Mouse (Mus musculus) kidney, embryonic 16.5 days (tissue): ENCODE data around the gene Trpc4ap. TPM values are rescaled to one million over a fixed set of nuclear protein-coding genes. Genes with fewer than 3 reads are reported as not detected.
A peak's percentile ranks its signal among the peaks of the same experiment; 100 is the strongest.
"Not testable (repeated sequence)": the region's sequence is repeated elsewhere in the genome, so short reads cannot be mapped to it uniquely, and the experiment has no call there.

Experiments used
- ATAC-seq: fragments of 200-750 bp; cut with Nextera tagmentation; 2 replicates; pipeline ENCODE4 v1.8.0; 2017; ENCODE audit warnings: moderate TSS enrichment; ENCODE audit not compliant: low FRiP score, low TSS enrichment
- H3K27ac ChIP-seq: fragments of 300-500 bp; sonication (generic); 2 replicates; pipeline ENCODE4 v1.5.1; 2014; ENCODE audit warnings: low read length
- H3K27me3 ChIP-seq: fragments of 300-500 bp; sonication (generic); 2 replicates; pipeline ENCODE4 v1.6.1; 2014; ENCODE audit warnings: low read length, control low read depth, mixed read lengths; ENCODE audit not compliant: insufficient read depth
- H3K36me3 ChIP-seq: fragments of 300-500 bp; sonication (generic); 2 replicates; pipeline ENCODE4 v1.6.1; 2014; ENCODE audit warnings: low read length, control low read depth, mixed read lengths; ENCODE audit not compliant: insufficient read depth
- H3K4me1 ChIP-seq: fragments of 300-500 bp; sonication (generic); 2 replicates; pipeline ENCODE4 v1.6.1; 2014; ENCODE audit warnings: low read length, control low read depth, mixed read lengths; ENCODE audit not compliant: insufficient read depth
- H3K4me2 ChIP-seq: fragments of 300-500 bp; sonication (generic); replicated peaks from 2 replicates; pipeline ENCODE4 v1.6.1; 2014; ENCODE audit warnings: low read depth, low read length
- H3K4me3 ChIP-seq: fragments of 300-500 bp; sonication (generic); 2 replicates; pipeline ENCODE4 v1.5.1; 2014; ENCODE audit warnings: mild to moderate bottlenecking, low read length
- H3K9ac ChIP-seq: fragments of 300-500 bp; sonication (generic); replicated peaks from 2 replicates; pipeline ENCODE4 v1.6.1; 2014; ENCODE audit warnings: low read length
- H3K9me3 ChIP-seq: fragments of 300-500 bp; sonication (generic); 2 replicates; pipeline ENCODE4 v1.6.1; 2016; ENCODE audit warnings: low read length, control low read depth
- WGBS: fragments of 180-500 bp; shearing (Covaris S2); extraction: QIAGEN DNeasy Blood & Tissue Kit; methylation state at CpG from one replicate; pipeline ENCODE4 v1.1.7; 2014; 5-methylcytosine and 5-hydroxymethylcytosine counted together
- polyA plus RNA-seq: library from polyadenylated mRNA; unstranded; fragments of >200 nt; fragmentation: Nextera tagmentation; extraction: Ambion mirVana; gene quantifications from 2 replicates; pipeline ENCODE4 v1.2.1, GENCODE M21; 2015

The Trpc4ap gene
- polyA plus RNA-seq = 135 and 143 TPM in 2 replicates

DNA sequence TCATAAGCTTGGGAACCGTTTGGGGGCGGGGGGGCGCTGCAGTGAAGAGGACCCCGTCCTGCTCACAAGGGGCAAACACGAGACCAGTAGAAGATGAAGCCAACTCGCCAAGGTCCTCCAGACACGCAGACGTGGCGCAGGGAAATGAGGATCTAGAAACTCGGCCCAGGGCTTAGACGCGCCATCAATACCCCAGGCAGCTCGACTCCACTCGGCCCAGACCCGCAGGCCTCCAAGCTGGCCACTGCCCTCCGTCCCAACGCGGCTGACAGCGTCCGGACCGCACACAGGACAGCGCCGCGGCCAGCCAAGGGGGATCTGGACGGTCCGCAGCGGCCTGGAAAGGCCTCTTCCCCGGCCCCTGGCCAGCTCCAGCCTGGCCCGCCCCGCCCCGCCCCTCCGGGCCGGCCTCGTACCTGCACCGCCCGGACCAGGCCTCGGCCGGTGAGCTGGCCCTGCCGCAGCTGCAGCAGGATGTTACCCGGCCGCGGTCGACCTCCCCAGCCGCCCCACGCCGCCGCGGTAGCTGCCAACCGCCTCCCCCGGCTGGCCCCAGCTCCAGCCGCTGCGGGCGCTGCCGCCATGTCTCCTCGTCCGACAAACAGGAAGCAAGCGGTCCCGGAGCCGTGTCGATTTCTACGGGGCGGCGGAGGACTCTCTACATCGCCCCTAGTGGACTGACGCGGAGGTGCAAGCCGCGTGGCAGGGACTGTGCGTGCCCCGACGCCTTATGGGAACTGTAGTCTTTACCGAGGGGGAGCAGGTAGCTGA is at the start of gene Trpc4ap:
Gene Trpc4ap (minus strand): TSS at position 662 of the 771 bp plus-strand sequence.
- H3K9me3 ChIP-seq = no peaks in the 10 kb centered on the region
- H3K27me3 ChIP-seq = no peaks in the 10 kb centered on the region
- peak within 1 kb of the TSS; percentile 94 for H3K4me2 ChIP-seq
- peaks cover 20% of the 10 kb centered on the region for H3K4me1 ChIP-seq
- peak; percentile 97 for ATAC-seq
- H3K36me3 ChIP-seq = no peaks in the 10 kb centered on the region
- peak within 1 kb of the TSS; percentile 93 for H3K27ac ChIP-seq
- peak within 1 kb of the TSS; percentile 98 for H3K4me3 ChIP-seq
- WGBS = under 1% methylated on average over 63 of the region's 72 CpGs
- peak within 1 kb of the TSS; percentile 95 for H3K9ac ChIP-seq

DNA sequence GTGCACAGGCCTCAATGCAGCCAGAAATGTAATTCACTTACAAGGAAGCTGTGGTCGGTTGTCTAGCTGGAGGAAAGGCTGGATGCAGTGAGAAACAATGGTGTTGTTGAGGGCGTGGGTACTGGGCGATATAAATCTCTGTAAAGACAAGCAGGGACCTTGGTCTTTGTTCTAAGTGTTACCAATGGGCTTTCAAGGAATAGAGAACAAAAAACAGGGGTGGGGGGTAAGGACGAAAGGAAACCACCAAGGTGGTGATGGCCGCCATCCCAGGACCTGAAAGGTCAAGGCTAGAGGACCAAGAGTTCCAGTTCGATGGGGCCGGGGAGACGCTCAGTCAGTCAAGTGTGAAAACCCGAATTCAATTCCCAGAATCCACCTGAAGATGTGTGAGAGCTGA is 45.6 kb upstream of the Trpc4ap start:
- peaks cover 4% of the 10 kb centered on the region; the same call in 1 of the 2 replicates for H3K4me1 ChIP-seq
- H3K4me3 ChIP-seq = no peak overlapping the region
- ATAC-seq = no peak
- H3K9me3 ChIP-seq = no peaks in the 10 kb centered on the region
- H3K9ac ChIP-seq = no peak overlapping the region
- H3K36me3 ChIP-seq = no peaks in the 10 kb centered on the region
- no peaks in the 10 kb centered on the region for H3K27me3 ChIP-seq
- H3K27ac ChIP-seq = no peak overlapping the region
- WGBS = 49% methylated on average over 9 of the region's 9 CpGs
- no peak overlapping the region for H3K4me2 ChIP-seq

GRCm38 (mm10) chr2:155736936-155737335 is 44.8 kb upstream of the Trpc4ap start:
- ATAC-seq = no peak
- no peak overlapping the region for H3K4me3 ChIP-seq
- no peaks in the 10 kb centered on the region for H3K27me3 ChIP-seq
- WGBS = 73% methylated on average over 6 of the region's 6 CpGs
- H3K27ac ChIP-seq = peak overlapping the region; percentile 26; the same call in 1 of the 2 replicates
- no peak overlapping the region for H3K9ac ChIP-seq
- no peaks in the 10 kb centered on the region for H3K36me3 ChIP-seq
- peaks cover 4% of the 10 kb centered on the region; the same call in 1 of the 2 replicates for H3K4me1 ChIP-seq
- no peaks in the 10 kb centered on the region for H3K9me3 ChIP-seq
- no peak overlapping the region for H3K4me2 ChIP-seq

DNA sequence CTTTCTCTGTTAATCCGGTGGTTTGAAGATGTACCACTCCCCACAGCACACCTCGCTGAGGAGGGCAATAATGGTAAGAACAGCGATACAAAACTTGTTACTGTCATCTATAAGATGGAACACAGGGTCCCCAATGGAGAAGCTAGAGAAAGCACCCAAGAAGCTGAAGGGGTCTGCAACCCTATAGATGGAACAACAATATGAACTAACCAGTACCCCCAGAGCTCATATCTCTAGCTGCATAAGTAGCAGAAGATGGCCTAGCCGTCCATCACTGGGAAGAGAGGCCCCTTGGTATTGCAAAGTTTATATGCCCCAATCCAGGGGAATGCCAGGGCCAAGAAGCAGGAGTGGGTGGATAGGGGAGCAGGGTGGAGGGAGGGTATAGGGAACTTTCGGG is 43.6 kb upstream of the Trpc4ap start, which contains the start of gene Gm17581:
Gene Gm17581 (minus strand): TSS at position 101 of the 400 bp plus-strand sequence.
- WGBS = 91% methylated on average over 5 of the region's 5 CpGs
- not testable (repeated sequence) for H3K4me1 ChIP-seq, H3K36me3 ChIP-seq, H3K4me2 ChIP-seq, H3K9me3 ChIP-seq, H3K27ac ChIP-seq, ATAC-seq, H3K4me3 ChIP-seq, H3K9ac ChIP-seq, H3K27me3 ChIP-seq

DNA sequence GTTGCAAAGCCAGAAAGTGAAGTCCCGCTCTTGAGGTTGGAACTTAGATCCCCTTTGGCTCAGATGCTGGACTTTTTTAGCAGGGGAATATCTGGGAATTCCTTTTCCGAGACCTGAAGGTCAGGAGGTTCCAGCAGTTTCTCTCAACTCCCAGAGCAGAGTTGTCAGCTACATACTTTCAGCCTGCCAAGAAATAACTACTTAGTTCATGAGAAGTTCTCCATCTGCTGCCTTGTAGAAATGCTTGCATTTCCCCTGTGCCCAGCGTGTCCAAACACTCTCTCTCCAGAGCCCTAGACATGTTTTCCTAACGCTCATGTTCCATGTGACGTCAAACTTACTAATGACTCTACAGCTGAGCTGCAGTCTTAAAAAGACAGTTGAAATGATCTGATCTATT is 42.9 kb upstream of the Trpc4ap start:
- H3K9ac ChIP-seq = no peak overlapping the region
- no peak for ATAC-seq
- no peaks in the 10 kb centered on the region for H3K9me3 ChIP-seq

DNA sequence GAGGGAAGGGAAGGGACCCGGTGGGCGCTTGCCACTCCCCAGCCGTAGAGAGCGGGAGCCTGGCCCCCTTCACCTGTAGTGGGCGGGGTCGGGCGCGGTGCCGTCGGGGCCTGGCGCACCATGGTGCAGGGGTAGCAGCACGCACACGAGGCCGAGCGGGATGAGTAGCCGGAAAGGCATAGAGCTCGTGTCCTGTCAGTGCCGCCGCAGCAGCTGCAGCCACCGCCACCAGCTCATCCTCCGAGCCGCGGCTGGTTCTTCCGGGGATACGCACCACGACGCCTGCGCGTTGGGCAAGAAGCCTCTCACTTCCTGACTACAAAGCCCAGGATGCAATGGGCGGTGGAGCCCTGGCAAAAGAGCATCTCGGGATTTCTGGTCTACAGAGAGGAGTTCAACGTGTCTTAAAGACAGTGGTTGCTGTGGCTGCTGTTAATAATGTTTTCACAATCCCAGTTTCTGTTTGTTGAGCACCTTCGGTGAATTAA is 37.0 kb upstream of the Trpc4ap start, which contains the start of gene Edem2:
Gene Edem2 (minus strand): TSS at position 318 of the 488 bp plus-strand sequence.
- Histone ChIP-seq H3K27ac (no peak within 1 kb of the TSS), H3K9ac (peak within 1 kb of the TSS; percentile 73), H3K27me3 (no peaks in the 10 kb centered on the region), H3K4me3 (peak within 1 kb of the TSS; percentile 72), H3K4me1 (peaks cover 8% of the 10 kb centered on the region), H3K9me3 (no peaks in the 10 kb centered on the region), H3K36me3 (no peaks in the 10 kb centered on the region), H3K4me2 (peak within 1 kb of the TSS; percentile 94)
- WGBS = under 1% methylated on average over 33 of the region's 33 CpGs
- ATAC-seq = peak; percentile 94

More for the DNA sequence above, 42.9 kb upstream of the Trpc4ap start:
- Histone ChIP-seq H3K4me1 (peaks cover 4% of the 10 kb centered on the region; the same call in 1 of the 2 replicates), H3K4me3 (no peak overlapping the region), H3K27me3 (no peaks in the 10 kb centered on the region), H3K4me2 (no peak overlapping the region), H3K36me3 (no peaks in the 10 kb centered on the region), H3K27ac (no peak overlapping the region)
- WGBS = 57% methylated on average over 5 of the region's 5 CpGs

- Histone ChIP-seq H3K36me3 (no peaks in the 10 kb centered on the region), H3K9ac (peak overlapping the region; percentile 73), H3K9me3 (no peaks in the 10 kb centered on the region), H3K27me3 (no peaks in the 10 kb centered on the region), H3K4me1 (peaks cover 8% of the 10 kb centered on the region), H3K4me3 (peak overlapping the region; percentile 72), H3K4me2 (peak overlapping the region; percentile 94), H3K27ac (no peak overlapping the region)
- ATAC-seq = no peak; the same call in 1 of the 2 replicates
- 4% methylated on average over 15 of the region's 15 CpGs for whole genome bisulfite sequencing
Observed at GRCm38 (mm10) chr2:155728742-155729141, 36.6 kb upstream of the Trpc4ap start.

- Histone ChIP-seq H3K4me1 (peaks cover 8% of the 10 kb centered on the region), H3K27me3 (no peaks in the 10 kb centered on the region), H3K4me3 (no peak overlapping the region), H3K4me2 (no peak overlapping the region; the same call in 1 of the 2 replicates), H3K27ac (no peak overlapping the region), H3K9ac (0 out of 2 replicates have a peak overlapping the region, but pooled peaks have one; percentile 17), H3K36me3 (no peaks in the 10 kb centered on the region), H3K9me3 (no peaks in the 10 kb centered on the region)
- ATAC-seq = no peak
- 50% methylated on average over 7 of the region's 7 CpGs for WGBS
Observed at GRCm38 (mm10) chr2:155727764-155728395, 35.7 kb upstream of the Trpc4ap start.

- Histone ChIP-seq H3K27me3 (no peaks in the 10 kb centered on the region), H3K27ac (no peak overlapping the region), H3K4me3 (no peak overlapping the region), H3K4me1 (peaks cover 8% of the 10 kb centered on the region), H3K9me3 (no peaks in the 10 kb centered on the region), H3K4me2 (no peak overlapping the region), H3K9ac (no peak overlapping the region), H3K36me3 (no peaks in the 10 kb centered on the region)
- no peak for ATAC-seq
- WGBS = 90% methylated on average over 7 of the region's 7 CpGs
Observed at GRCm38 (mm10) chr2:155726302-155726701, 34.1 kb upstream of the Trpc4ap start.
